In the genomic region with DNA sequence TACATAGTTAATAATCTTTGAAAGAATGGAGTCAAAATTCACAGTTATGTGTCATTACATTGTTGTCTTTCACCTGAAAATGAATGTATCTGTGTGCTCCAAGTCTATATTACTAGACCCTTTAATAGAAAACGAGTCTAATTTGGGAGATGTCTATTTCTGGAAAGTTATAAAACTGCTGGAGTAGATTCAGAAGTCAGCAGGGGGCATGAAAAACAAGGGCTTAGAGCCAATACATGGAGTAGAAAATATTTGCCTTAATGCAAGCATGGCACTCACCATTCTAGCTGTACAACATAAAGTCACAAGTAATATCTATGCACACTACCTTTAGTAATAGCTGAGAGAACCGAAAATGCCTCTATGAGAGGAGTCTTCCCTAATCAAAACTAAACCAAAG, we compare ENCODE assay signal across 30 mouse cellular contexts. TPM values are rescaled to one million over a fixed set of nuclear protein-coding genes. Genes with fewer than 3 reads are reported as not detected.
"Had no signal": no experiment of that assay in that cellular context is flagged by ENCODE, and none has a peak within 500 bp of the region (broad histone marks: within the 10 kb centered on the region; RNA-seq: fewer than 3 reads in every experiment).

No protein-coding gene starts in this region.

- DNase-seq: left cerebral cortex, postnatal 4 days; liver; liver, embryonic 13.5 days; liver, postnatal 0 days; lung, adult 18-20 months; lung, adult 2 months; lung, embryonic 14.5 days; lung, postnatal 10 days; lung, postnatal 14 days; lung, postnatal 36 days; lung, postnatal 4 days; midbrain, embryonic 14.5 days had no signal

- H3K27ac ChIP-seq: limb, embryonic 10.5 days; limb, embryonic 12.5 days; limb, embryonic 13.5 days; limb, embryonic 15.5 days; liver, embryonic 12.5 days; liver, embryonic 13.5 days; liver, embryonic 14.5 days; liver, embryonic 15.5 days; lung, embryonic 15.5 days; macrophage; midbrain, embryonic 10.5 days; midbrain, embryonic 12.5 days; midbrain, embryonic 13.5 days; midbrain, embryonic 15.5 days; neural tube, embryonic 12.5 days; neural tube, embryonic 13.5 days had no signal

- H3K4me3 ChIP-seq: limb, embryonic 10.5 days; limb, embryonic 12.5 days; limb, embryonic 13.5 days; limb, embryonic 15.5 days; liver, embryonic 12.5 days; liver, embryonic 13.5 days; liver, embryonic 15.5 days; lung, embryonic 15.5 days; megakaryocyte, embryonic 14.5 days; midbrain, embryonic 10.5 days; midbrain, embryonic 12.5 days; midbrain, embryonic 13.5 days; midbrain, embryonic 15.5 days; myocyte; neural tube, embryonic 12.5 days; neural tube, embryonic 13.5 days had no signal

RNA-seq across cellular contexts. Expression of a gene that starts 19.9 kb away (rescaled TPM):
- total RNA-seq: liver, adult 2 months had no signal
